Mouse (Mus musculus): ENCODE measurements at regions not wholly inside any gene's neighbourhood (a gene's known extent, or its start where the extent isn't known, plus 50 kb on each side); places are given as distances from the start of the nearest gene placed in this dataset.
A peak's percentile ranks its signal among the peaks of the same experiment; 100 is the strongest.

GRCm38 (mm10) chr13:105377038-105377437, 66.4 kb upstream of the Htr1a start:
- peak; percentile 71 for DNase-seq

DNA sequence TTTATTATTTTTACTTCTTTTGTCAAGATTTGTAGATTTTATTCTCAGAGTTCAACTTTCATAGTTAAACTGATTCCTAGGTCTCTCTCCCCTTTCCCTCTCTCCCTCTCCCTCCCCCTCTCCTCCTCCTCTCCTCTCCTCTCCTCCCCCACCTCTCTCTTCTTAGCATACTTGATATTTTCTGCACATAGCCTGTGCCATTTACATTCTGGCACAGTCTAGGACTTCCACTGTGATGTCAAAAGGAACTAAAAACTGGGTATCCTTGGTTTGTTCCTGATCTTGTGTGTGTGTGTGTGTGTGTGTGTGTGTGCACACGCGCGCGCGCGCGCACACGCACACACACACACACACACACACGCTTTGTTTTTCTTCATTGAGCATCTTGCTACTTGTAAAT, 64.9 kb upstream of the Htr1a start:
- DNase-seq = no peak

DNA sequence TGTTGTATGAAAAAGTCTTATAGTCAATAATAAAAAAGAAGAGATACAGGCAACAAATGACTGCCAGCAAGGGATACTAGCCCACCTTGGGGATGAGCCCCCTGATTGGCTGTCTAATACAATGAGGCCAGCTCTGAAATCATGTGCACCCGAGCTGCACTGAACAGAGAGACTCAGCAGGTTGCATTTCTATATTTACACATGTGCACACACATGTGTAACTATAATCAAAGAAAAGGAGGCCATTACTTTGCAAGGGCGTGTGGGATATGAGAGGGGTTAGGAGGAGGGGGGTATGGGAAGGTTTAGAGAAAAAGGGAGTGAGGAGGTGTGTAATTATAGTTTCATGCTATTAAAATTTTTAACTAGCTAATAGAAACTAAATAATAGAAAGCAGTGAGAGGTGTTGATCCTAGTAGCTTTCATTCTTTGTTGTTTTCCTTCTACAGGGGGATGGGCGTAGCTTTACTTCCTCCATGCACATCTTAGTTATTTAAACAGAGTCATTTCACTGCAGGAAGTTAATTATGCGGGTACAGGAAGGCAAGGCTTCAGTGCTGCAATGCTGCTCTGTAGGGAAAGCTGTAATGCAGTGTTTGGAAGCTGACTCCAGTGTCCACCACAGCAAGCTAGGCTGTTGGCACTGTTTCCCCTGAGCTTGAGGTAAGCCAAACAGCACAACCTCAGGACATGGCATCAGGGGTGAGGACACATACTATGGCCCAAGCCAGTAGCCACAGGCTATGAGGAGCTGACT, 56.2 kb upstream of the Htr1a start:
- no peak for DNase-seq
